Mouse (Mus musculus): ENCODE results near the gene Cd151. TPM values are rescaled to one million over a fixed set of nuclear protein-coding genes. Genes with fewer than 3 reads are reported as not detected.
A peak's percentile ranks its signal among the peaks of the same experiment; 100 is the strongest.

The Cd151 gene
- total RNA-seq, 2 experiments from 2014 or later, result 82.6 to 90.7 TPM

DNA sequence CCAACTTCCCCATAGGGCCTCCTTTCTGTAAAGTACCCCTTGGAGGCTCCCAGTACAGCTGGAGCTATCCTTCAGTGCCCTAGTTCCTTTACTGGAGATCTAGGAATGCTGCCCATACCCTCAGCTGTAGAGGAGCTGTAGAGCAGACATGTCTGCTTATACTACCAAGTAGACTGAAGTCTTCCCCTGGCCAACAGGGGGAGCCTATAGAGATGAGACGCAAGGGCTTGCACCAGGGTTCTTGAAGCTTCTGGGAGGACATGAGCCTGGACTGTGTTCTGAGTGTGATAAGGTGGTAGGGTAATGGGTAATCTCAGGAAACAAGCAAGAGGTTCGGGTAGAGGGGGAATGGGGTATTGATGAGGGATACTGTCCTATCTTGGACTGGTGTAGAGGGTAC, 24.0 kb downstream of the Cd151 start:
- DNase-seq (ENCODE audit: low spot score), result no peak

DNA sequence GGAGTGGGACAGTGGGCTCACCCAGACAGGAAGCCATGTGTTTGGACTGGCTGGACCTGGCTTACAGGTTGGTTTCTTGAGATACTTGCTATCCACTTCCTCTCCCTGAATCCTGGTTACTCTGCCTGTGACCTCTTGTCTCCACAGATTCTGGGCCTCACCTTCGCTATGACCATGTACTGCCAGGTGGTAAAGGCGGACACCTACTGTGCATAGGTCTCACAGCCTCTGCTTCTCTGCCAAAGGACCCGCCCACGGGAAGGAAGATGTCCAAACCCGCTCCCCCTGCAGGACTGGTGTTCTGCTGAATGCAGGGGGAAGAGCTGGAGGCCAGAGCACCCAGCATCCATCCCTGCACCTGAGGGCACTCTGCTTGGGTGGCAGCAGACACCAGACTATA, 25.5 kb downstream of the Cd151 start:
- no peak for DNase-seq (ENCODE audit: low spot score)

DNA sequence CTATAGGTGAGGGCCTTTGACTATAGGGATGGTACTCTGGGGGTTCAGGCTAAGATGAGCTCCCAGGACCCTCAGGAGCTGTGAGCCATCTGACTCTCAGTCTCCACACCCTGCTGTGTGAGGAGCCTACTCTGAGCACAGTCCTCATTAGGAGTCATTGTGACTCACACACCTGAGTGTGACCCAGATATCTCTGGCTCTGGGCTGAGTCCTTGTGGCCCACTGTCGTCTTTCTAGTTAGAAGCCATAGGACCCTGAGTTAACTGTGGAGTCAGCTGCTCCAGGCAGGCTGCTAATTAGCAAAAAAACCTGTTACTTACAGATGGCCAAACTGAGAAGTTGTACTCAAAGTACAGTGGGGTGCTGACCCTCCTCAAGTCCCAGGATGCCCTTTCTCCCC, 26.5 kb downstream of the Cd151 start:
- no peak for DNase-seq (ENCODE audit: low spot score)

DNA sequence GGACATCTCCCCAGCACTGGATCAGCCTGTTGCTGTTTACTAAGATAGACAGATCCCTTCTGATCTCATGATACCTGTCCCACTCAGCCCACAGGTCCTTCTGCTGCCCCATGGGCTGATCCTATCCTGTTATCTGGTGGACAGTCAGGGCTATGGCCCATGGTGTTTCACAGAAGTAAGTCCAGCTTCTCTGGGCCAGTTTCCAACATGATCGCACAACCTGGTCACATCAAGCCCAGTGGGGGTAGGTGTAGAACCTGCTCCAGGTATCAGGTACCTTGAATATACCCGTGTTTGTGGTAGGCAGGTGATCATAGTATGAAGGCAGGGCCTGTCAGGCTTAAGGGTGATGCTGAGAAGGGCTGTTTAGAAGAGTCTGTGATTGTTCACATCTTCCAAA, 28.2 kb downstream of the Cd151 start:
- DNase-seq (ENCODE audit: low spot score), result no peak

DNA sequence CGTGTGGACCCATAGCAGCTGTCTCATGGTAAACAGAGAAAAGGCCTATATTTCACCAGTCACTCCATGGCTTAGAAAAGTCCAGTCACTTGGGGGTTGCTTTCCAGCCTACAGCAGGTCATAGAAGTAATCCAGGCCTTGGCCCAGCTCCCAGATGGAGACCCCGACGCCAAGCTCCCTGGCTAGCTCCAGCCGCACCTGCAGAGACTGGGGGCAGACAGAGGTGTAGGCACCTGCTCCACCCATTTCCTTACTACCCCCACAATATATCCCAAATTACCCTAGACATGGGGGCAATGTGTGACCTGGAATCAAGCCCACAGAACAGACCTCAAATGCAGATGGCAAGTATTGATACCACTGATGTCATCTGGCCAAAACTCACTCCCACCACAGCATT, 28.7 kb downstream of the Cd151 start:
- DNase-seq (ENCODE audit: low spot score), result no peak

DNA sequence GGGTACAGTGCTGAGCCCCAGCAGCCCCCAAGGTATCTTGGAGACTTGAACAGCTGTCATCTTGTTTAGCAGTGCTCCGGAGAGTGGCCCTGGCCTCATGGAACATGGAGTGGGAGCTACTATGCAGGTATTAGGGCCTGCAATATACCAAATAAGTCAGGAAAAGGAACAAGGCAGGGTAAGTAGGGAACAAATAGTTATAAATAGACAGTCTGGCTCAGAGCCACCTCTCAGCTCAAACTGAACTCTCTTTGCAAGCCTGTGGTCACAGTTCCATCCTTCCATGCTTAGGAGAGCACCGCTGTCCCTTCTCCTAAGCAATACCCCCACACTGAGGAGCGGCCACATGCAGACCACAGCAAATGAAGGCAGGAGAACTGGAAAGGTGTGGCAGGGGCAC, 30.4 kb downstream of the Cd151 start:
- DNase-seq (ENCODE audit: low spot score), result peak; percentile 43

DNA sequence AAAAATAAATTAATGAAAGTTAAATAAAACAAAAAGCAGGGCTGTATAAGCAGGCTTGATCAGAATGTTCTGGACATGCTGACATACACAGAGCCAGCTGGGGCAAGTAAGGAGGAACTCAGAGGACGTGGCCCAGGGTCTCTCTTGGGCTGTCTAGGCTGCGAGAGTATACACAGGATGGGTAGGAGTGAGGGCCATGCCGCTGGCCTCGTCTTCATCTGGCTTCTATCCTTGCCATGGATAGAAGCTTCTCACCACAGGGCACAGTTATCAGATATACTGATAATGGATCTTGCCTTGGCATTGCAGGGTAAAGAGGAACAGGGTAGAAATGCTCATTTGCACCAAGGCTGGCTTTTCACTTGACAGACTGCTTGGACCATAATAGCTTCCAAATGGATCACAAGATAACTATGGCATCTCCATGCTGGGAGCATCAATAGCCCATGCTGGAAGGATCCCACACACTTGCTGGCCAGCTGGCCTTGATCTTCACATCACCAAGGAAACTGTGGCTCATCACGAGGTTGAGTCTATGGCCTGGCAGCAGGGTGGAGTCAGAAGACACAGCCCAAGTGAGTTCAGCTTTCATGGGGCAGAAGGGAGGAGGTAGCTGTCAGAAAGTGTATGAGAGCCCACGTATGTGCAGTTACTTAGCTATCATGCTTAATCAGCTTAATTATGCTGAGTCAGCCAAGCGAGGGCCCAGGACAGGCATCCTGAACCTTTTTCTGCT, 34.8 kb downstream of the Cd151 start:
- DNase-seq (ENCODE audit: low spot score), result no peak

DNA sequence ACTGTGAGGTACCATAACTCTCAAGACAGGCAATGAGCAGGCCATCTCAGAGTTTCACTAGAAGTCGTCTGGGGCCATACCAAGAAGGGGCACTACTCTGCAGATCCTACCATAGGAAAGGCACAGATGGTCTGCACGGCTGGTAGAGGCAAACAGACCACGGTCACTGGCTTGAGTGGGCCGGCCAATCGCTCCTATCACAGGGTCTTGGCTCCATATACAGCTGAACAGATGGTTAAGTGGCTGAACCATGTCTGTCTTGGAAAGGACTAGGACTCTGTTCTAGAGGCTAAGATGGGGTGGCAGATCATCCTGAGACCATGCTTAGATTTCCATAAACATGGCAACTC, 35.3 kb downstream of the Cd151 start:
- no peak for DNase-seq (ENCODE audit: low spot score)

DNA sequence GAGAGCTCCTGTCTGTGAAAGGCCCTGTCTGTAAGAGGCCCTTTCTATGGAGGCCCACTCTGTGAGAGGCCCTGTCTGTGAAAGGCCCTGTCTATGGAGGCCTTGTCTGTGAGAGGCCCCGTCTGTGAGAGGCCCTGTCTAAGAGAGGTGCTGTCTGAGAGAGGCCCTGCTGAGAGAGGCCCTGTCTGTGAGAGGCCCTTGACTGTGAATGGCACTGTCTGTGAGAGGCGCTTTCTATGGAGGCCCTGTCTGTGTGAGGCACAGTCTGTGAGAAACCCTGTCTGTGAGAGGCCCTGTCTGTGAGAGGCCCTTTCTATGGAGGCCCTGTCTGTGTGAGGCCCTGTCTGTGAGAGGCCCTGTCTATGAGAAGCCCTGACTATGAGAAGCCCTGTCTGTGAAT, 39.1 kb downstream of the Cd151 start:
- no peak for DNase-seq (ENCODE audit: low spot score)

DNA sequence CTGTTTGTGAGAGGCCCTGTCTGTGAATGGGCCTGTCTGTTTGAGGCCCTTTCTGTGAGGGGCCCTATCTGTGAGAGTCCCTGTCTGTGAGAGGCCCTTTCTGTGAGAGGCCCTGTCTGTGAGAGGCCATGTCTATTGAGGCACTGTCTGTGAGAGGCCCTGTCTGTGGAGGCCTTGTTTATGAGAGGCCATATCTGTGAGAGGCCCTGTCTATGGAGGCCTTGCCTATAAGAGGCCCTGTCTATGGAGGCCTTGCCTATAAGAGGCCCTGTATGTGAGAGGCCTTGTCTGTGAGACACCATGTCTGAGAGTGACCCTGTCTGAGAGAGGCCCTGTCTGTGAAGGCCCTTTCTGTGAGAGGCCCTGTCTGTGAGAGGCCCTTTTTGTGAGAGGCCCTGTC, 41.0 kb downstream of the Cd151 start:
- DNase-seq (ENCODE audit: low spot score), result no peak

DNA sequence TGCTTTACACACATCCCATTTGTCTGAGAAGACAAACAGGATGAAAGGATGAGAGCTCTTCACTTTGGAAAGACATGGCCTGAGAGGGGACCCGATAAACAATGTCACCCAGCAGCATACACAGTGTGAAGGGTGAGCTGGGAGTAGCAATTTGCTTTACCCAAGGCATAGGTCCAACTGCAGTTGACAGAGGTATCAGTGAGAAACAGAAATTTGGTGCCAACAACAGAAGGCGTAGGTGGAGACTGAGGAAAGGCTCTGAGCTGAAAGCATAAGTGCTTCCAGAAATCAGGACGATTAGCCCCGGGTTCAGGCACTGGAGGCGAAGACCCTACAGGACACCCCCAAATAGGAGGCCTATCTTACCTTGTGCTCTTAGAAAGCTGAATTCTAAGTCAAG, 43.0 kb downstream of the Cd151 start:
- no peak for DNase-seq (ENCODE audit: low spot score)

DNA sequence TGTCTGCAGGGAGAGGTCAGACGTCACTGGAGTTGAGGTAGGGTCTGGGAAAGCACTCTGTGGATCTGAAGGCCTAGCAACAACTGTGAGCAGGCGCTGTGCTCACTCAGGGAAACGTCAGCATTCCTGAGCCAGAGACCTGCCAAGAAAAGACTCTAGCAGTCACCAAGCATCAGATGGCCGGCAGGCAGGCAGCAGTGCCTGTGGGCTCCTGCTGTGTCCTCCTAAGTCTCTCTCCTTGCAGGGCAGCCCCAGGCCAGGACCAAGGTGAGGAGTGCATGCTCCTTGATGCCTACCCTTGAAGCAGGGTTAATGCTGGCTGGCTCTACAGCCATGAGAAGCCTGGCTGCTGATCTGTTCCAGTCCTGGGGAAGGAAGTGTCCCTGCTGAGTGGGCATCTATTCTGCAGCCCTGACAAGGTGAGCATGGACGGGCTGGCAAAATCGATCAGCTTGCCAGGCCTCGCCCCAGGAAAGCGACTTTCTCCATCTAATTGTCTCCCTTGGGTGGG, 43.5 kb downstream of the Cd151 start:
- no peak for DNase-seq (ENCODE audit: low spot score)

DNA sequence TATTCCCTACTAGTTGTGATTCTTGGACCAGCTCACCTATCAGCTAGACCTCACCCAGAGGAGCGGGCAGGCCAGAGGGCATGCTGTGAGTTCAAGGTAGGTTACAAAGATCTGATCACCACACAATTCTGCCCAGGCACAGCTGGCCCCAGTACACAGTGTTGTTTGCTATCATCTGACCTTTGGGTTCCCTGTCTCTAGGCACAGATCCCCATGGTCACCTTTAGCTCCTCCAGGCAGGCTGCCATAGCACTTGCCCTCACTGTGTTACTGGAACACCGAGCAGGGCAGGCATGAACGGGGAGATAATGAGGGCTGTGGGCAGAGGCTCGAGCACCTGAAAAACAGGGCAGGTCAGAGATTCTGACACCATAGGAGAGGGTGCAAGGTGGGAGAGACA, 50.4 kb downstream of the Cd151 start:
- no peak for DNase-seq (ENCODE audit: low spot score)

DNA sequence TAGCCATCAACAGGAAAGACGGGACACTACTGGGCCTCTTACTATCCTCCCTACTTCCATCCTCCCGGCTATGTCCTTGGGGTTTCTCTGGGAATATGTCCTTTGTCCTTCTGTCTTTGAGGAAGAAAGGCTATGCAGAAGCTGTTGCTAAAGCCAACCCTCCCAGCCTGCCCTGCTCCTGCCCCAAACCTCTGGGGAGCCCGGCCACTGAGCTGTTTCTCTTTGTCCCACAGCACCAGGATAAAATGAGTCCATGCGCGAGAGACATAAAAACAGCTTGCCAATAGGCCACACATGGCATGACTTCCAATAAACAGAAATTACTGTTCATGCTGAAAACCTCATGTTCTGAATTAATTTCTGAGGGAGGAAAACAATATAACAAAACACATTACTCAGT, 51.1 kb downstream of the Cd151 start:
- DNase-seq (ENCODE audit: low spot score), result no peak

DNA sequence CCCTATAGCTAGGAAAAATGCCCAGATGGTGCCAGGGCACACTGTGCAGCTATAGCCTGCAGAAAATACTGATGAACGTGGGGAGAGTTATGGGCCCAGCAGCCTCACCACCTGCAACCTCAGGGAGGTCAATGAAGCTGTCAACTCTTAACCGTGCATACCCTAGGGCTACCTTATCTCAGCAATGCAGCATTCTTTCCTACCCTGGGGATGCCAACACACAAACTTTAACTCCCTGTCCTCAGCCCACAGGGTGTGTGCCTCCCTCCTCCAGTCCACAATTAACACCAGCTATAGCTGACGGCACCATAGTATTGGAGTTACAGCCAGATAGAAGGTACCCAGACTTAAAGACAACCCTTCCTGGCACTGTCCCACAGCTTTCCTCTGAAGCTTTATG, 51.7 kb downstream of the Cd151 start:
- no peak for DNase-seq (ENCODE audit: low spot score)

DNA sequence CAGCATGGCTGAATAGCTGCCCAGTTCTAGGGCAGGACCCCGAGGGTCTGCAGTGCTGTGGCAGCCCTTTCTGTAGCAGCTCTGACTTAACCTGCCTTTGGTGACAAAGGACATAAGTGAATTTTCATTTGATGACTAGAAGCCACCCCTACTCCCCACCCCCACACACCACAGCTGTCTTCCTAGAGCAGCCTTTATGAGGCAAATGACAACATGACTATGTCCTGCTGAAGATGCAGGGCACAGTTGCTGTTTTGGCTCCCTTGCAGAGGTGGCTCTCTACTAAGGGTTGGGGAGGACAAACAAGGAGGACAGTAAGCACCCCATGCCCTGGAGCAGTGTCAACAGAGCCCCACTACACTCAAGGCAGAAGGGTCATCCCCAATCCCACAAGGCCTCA, 52.6 kb downstream of the Cd151 start:
- DNase-seq (ENCODE audit: low spot score), result no peak

Other genes with a start within 250 kb of the Cd151 start
- 10 to 100 TPM; 19.5 to 24.8 TPM for gene Phrf1, start 238.6 kb upstream of the Cd151 start, total RNA-seq (2021)
- 1 to 10 TPM in 1 of 2 experiments, under 1 TPM in 1; 0.25 to 1.4 TPM for gene Irf7, start 200.9 kb upstream of the Cd151 start, total RNA-seq (2021)
- gene Cdhr5, start 190.6 kb upstream of the Cd151 start, total RNA-seq (2021), result not detected
- gene Sct, start 188.3 kb upstream of the Cd151 start, total RNA-seq (2021), result not detected
- not detected for gene Drd4, start 175.4 kb upstream of the Cd151 start, total RNA-seq (2021)
- gene Deaf1, start 139.7 kb upstream of the Cd151 start, total RNA-seq (2021), result 10 to 100 TPM in 1 of 2 experiments, 1 to 10 TPM in 1; 8.9 to 13.2 TPM
- gene Tmem80, start 139.7 kb upstream of the Cd151 start, total RNA-seq (2021), result 10 to 100 TPM; 13.7 to 13.9 TPM
- gene Eps8l2, start 128.5 kb upstream of the Cd151 start, total RNA-seq (2021), result 1 to 10 TPM; 1.1 to 2.3 TPM
- 10 to 100 TPM; 84.5 to 85.6 TPM for gene Taldo1, start 75.2 kb upstream of the Cd151 start, total RNA-seq (2021)
- 1 to 10 TPM; 6.6 to 7.5 TPM for gene Gatd1, start 53.3 kb upstream of the Cd151 start, total RNA-seq (2021)
- under 1 TPM; 0.39 to 0.47 TPM for gene Cend1, start 37.9 kb upstream of the Cd151 start, total RNA-seq (2021)
- gene Slc25a22, start 29.5 kb upstream of the Cd151 start, total RNA-seq (2021), result 10 to 100 TPM; 18.2 to 21.3 TPM
- under 1 TPM; 0.09 to 0.14 TPM for gene Pidd1, start 23.4 kb upstream of the Cd151 start, total RNA-seq (2021)
- 100 to 1,000 TPM; 526 to 630 TPM for gene Rplp2, start 20.0 kb upstream of the Cd151 start, total RNA-seq (2021)
- gene Pnpla2, start 12.2 kb upstream of the Cd151 start, total RNA-seq (2021), result 100 to 1,000 TPM; 288 to 309 TPM
- 1 to 10 TPM; 7.2 to 8.9 TPM for gene Cracr2b, start 6.3 kb upstream of the Cd151 start, total RNA-seq (2021)
- gene Polr2l, start 7.7 kb downstream of the Cd151 start, total RNA-seq (2021), result 10 to 100 TPM; 62.0 to 64.3 TPM
- gene Tspan4, start 7.8 kb downstream of the Cd151 start, total RNA-seq (2021), result 1 to 10 TPM; 6.6 to 7.1 TPM
- gene Chid1, start 72.5 kb downstream of the Cd151 start, total RNA-seq (2021), result 10 to 100 TPM; 11.2 to 13.1 TPM
- 10 to 100 TPM; 51.7 to 56.6 TPM for gene Ap2a2, start 94.8 kb downstream of the Cd151 start, total RNA-seq (2021)
- not detected for gene Muc6, start 187.9 kb downstream of the Cd151 start, total RNA-seq (2021)
- not detected for gene Muc2, start 222.9 kb downstream of the Cd151 start, total RNA-seq (2021)

All from gastrocnemius, adult 18-20 months (tissue).